Mouse (Mus musculus) layer of hippocampus, adult 8-10 months (tissue): ENCODE data around the gene Ltf. TPM values are rescaled to one million over a fixed set of nuclear protein-coding genes. Genes with fewer than 3 reads are reported as not detected.

Experiments used
- DNase-seq, 2 experiments: peaks; one replicate each; pipeline ENCODE4 v3.0.0; 2022; ENCODE audit warnings: low spot score in 2 of 2
- total RNA-seq, 4 experiments: library from RNA; stranded (reverse); gene quantifications; 2 replicates each; pipeline ENCODE4 v1.2.4; 2022

Gene Ltf
- total RNA-seq: not detected

- DNase-seq: no peak
Observed at GRCm38 (mm10) chr9:111019022-111019421, at the start of gene Ltf. Gene Ltf, plus strand, starts transcription at chr9:111019271.

DNA sequence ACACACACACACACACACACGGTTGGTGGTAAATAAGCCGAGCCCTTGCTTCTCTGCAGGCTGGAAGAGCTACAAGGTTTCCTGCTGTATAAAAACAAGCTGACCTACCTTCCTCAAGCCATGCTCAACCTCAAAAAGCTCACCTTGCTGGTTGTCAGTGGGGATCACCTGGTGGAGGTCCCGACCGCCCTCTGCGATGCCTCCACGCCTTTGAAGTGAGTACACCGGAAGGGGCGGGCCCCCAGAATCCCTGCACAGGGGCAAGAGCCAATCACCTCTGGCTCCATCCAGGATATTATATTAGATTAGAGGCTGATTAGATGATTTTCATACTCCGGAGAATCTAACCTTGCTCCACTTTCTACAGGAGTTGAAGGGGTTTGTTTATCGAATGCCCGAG lies 39.7 kb upstream of the Ltf start:
- no peak for DNase-seq

DNA sequence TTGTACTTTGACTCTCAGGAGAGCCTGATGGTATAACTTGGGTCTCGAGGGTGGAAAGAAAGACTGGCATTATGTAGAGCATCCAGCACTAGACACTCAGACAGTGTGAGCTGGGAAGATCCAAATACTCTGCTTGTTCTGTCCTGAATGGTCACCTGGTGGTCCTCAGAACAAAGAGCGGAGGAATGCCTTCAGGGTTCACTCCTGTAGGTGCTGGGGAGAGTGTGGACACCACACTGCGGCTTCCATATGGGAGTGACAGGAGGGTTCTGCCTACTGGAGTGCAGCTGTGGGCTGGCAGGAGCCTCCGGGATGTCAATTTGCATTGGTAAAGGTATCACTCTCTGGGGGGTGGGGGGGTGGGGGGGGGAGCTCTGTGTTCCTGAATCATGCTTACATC lies 36.7 kb upstream of the Ltf start:
- no peak for DNase-seq

GRCm38 (mm10) chr9:110984096-110984495 lies 35.0 kb upstream of the Ltf start:
- DNase-seq: no peak

DNA sequence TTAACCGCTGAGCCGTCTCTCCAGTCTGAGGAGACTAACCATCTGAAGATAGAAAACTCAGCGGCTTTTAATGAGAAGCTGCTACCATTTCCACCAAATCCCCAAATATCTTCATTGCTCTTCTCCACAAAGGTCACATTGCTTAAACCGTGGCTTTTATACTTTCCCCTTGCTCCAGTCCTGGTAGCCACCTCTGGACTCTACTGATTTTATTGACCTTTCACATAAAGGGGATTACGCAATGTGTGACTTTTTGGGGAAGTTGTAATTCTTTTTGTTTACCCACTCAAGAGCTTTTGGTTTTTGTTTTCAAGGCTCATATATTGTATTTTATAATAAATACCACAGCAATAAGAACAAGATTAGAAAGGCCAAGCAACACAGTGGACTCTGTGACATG lies 33.5 kb upstream of the Ltf start:
- no peak for DNase-seq

- DNase-seq: no peak
Observed at GRCm38 (mm10) chr9:110985951-110986350, 33.1 kb upstream of the Ltf start.

- no peak for DNase-seq
Observed at GRCm38 (mm10) chr9:110987331-110987730, 31.7 kb upstream of the Ltf start.

- DNase-seq: no peak
Observed at GRCm38 (mm10) chr9:110988078-110988477, 31.0 kb upstream of the Ltf start.

- DNase-seq: no peak
Observed at GRCm38 (mm10) chr9:110989141-110989540, 29.9 kb upstream of the Ltf start.

DNA sequence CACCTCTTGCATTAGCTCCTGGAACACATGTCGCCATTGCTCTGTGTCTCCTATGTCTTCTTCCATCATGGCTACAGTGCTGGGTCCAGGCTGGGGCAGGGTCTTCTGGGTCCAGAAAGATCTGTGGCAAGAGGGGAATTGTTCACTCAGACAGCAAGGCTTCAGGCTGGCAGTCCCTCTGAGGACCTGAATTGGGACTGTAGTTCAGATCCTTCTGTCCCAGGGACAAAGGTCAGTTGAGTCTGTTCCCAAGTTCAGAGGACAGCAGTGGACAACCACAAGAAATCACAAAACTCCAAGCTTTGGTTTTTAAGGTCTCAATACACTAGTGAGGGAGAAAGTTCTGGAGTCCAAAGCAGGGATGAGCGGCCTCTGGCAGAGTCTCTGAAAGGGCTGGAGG lies 29.5 kb upstream of the Ltf start:
- DNase-seq: no peak

DNA sequence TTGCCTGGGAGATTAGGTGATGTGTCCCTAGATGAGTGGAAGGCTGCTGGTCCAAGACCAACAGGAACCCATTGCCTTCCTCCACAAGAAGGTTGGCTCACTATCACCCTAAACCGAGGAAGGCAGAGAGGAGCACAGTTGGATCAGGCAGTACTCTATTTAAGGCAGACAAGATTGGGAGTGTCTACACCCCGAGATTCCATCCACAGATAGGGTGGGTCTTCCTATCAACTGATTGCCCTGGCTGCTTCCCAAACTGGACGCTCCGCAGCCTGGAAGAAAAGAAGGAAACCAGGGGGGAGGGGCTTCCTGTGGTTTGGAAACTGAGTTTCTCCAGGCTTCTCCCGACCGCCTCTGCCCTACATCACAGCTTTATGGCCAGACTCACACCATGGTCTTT lies 28.9 kb upstream of the Ltf start, which contains the start of gene Rtp3:
Gene Rtp3, minus strand, starts transcription at position 380 of the 400 bp plus-strand sequence.
- DNase-seq: no peak

- DNase-seq: no peak
Observed at GRCm38 (mm10) chr9:110993281-110993709, 25.8 kb upstream of the Ltf start.

GRCm38 (mm10) chr9:110994716-110995172 lies 24.3 kb upstream of the Ltf start:
- DNase-seq: peak; percentile 63 to 69

GRCm38 (mm10) chr9:110997245-110997644 lies 21.8 kb upstream of the Ltf start:
- peak; percentile 52 to 76 for DNase-seq

DNA sequence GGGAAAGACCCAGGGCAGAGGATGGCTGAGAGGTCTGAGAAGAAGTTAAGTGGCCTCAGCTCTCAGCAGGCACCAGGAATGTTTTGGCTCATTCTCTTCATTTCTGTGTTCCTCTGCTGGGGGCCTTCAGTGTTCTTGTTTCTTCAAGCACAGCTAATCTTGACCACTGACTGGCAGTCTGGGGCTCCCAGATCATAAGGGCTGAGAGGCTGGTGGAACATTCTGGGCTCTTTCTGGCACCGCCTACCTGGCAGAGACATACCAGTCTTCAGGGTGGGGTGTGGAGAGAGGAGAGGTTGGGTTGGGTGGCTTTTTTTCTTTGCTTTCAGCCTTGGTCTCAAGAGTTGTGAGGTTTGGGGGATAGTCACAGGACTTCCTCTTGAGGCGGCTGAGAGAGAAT lies 20.0 kb upstream of the Ltf start:
- DNase-seq: no peak

DNA sequence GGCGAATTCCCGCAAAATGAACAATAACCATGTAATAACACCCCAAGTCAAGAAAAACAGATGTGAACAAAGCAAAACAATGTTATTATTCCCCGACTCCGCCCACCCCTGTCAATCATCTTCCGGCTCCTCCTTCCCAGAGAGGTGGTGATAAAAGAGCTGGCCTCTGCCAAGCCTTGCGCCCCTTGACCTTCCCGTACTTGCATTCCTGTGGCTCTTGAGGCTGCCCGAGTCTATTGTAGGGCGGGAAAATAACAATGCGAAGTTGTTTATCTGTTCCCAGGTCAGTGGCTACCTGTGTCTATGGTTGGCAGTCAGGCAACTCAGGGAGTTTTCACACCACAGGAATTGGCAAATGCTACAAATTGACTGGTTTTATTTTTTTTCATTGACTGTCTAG lies 19.2 kb upstream of the Ltf start:
- no peak for DNase-seq

DNA sequence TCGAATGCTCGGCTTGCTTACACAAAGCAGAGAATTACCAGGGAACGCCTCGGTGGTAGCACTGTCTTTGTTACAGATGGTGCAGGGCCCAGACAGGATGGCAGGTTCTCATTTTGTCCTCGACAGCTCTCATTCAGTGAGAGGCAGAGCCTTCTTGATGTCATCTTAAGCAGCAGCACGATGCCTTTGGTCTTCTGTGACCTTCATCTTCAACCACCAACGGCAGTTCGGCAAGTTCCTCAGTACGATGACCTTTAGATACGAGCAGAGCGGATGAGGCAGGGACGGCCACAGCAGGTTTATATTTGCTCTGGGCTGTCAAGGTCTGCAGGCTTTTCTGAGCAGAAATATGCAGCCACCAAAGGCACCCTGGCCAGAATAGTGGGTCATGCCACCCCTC lies 17.4 kb upstream of the Ltf start:
- no peak for DNase-seq

- DNase-seq: no peak
Observed at GRCm38 (mm10) chr9:111003279-111003678, 15.8 kb upstream of the Ltf start.

DNA sequence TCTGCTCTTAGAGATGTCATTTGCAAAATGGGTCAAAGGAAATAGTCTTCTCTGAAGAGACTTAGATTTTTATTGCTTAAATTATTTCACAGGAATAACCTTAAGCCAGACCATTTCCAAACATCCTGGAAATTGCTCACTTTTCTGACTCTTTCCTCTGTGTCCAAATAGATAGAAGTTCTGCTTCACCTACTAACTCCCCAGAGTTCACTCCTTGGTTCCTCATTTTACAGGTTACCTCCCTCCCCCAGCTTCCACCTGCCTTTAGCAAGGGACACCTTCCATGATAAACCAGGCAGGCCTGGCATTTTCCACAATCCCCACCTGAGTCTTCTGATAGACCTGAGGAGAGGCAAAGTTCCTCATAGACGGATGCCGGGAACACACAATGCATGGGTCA lies 12.5 kb upstream of the Ltf start:
- no peak for DNase-seq

GRCm38 (mm10) chr9:111009763-111010162 lies 9.3 kb upstream of the Ltf start:
- DNase-seq: no peak

DNA sequence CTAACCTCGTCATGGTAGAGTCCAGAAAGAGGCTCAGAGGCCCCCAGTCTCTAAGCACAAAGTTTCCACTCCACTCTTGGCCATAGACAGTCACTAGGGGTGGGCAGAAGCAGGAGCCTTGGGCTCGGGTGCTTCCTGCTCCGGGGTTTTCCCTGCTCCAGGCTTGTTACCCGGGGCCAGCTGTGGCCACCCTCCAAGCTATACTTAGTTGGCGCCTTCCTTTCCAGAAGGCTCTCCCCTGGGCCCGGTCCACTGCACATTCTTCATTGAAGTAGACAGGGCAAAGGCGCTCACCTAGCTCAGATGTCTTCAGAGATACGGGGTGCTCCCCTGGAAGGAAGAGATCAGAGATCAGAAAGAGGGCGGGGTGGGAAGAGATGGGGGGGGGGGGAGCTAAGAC lies 7.5 kb upstream of the Ltf start:
- DNase-seq: no peak

GRCm38 (mm10) chr9:111012041-111012440 lies 7.0 kb upstream of the Ltf start:
- no peak for DNase-seq

DNA sequence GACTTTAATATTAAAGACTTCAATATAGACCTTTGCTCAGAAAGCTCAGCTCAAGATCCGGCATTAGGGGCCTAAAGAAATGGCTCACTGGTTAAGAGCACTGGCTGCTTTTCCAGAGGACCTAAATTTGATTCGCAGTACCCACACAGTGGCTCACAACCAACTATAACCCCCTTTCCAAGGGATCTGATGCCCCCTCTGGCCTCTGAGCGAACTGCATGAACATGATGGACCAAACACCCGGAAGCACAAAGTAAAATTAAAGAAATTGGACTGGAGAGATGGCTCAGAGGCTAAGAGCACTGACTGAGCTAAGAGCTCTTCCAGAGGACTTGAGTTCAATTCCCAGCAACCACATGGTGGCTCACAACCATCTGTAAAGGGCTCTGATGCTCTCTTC lies 3.4 kb upstream of the Ltf start:
- no peak for DNase-seq

- DNase-seq: no peak
Observed at GRCm38 (mm10) chr9:111026791-111027190, 7.7 kb downstream of the Ltf start.
